Mouse (Mus musculus) stomach, postnatal 0 days (tissue): Measurements from ENCODE around the gene Psg19.
A peak's percentile ranks its signal among the peaks of the same experiment; 100 is the strongest.
"Not testable (repeated sequence)": the region's sequence is repeated elsewhere in the genome, so short reads cannot be mapped to it uniquely, and the experiment has no call there.

Source experiments
- CTCF ChIP-seq: IDR thresholded peaks from 2 replicates; pipeline ENCODE4 v1.5.1; 2016; ENCODE audit warnings: antibody characterized with exemption, low read depth, mild to moderate bottlenecking, moderate library complexity
- EP300 ChIP-seq: optimal IDR thresholded peaks from 2 replicates; pipeline ENCODE3; 2016; ENCODE audit warnings: antibody characterized with exemption

DNA sequence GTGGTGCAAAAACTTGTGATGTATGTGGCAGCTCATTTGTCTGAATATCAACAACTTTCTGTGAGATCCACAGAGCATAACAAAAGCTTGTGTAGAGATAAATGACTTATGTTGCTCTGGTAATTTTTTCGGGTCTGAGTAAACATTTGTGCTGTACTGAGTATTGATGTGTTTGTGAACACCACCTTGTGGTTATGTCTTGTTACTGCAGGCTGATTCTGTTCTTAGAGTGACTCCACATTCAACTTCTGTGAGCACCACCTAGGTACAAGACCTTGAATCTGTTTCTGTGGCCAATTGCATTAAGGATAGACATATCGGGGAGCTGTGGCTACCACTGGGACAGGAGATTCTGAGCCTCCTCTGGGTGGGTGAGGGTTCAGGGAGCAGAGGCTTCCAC is 17.0 kb downstream of the Psg19 start:
- TF ChIP-seq CTCF: peak; percentile 72
- not testable (repeated sequence) for TF ChIP-seq EP300
